Mouse (Mus musculus): ENCODE results near the gene Pak6.

Gene Pak6

GRCm38 (mm10) chr2:118727911-118728310, 64.8 kb downstream of the Pak6 start:
- no peak for DNase-seq (ENCODE audit: extremely low read depth, low read depth, low spot score)

- no peak for DNase-seq (ENCODE audit: extremely low read depth, low read depth, low spot score)
These were observed 65.2 kb downstream of the Pak6 start, which contains the start of gene Plcb2 for GRCm38 (mm10) chr2:118728337-118728736. Gene Plcb2 (minus strand): TSS chr2:118728438.

- DNase-seq (ENCODE audit: extremely low read depth, low read depth, low spot score): no peak
These were observed 66.1 kb downstream of the Pak6 start for GRCm38 (mm10) chr2:118729194-118729593.

- no peak for DNase-seq (ENCODE audit: extremely low read depth, low read depth, low spot score)
These were observed 66.9 kb downstream of the Pak6 start for GRCm38 (mm10) chr2:118729816-118730621.

- no peak for DNase-seq (ENCODE audit: extremely low read depth, low read depth, low spot score)
These were observed 67.5 kb downstream of the Pak6 start for GRCm38 (mm10) chr2:118730622-118730915.

GRCm38 (mm10) chr2:118731981-118732380, 68.9 kb downstream of the Pak6 start:
- no peak for DNase-seq (ENCODE audit: extremely low read depth, low read depth, low spot score)

GRCm38 (mm10) chr2:118733341-118733740, 70.2 kb downstream of the Pak6 start:
- no peak for DNase-seq (ENCODE audit: extremely low read depth, low read depth, low spot score)

GRCm38 (mm10) chr2:118740341-118740740, 77.2 kb downstream of the Pak6 start:
- no peak for DNase-seq (ENCODE audit: extremely low read depth, low read depth, low spot score)

GRCm38 (mm10) chr2:118741183-118741582, 78.1 kb downstream of the Pak6 start:
- DNase-seq (ENCODE audit: extremely low read depth, low read depth, low spot score): no peak

GRCm38 (mm10) chr2:118743261-118743943, 80.3 kb downstream of the Pak6 start:
- no peak for DNase-seq (ENCODE audit: extremely low read depth, low read depth, low spot score)

GRCm38 (mm10) chr2:118744621-118745020, 81.5 kb downstream of the Pak6 start:
- DNase-seq (ENCODE audit: extremely low read depth, low read depth, low spot score): no peak

GRCm38 (mm10) chr2:118745232-118745884, 82.3 kb downstream of the Pak6 start, which contains the start of gene Inafm2:
Gene Inafm2 (plus strand): TSS chr2:118745758.
- DNase-seq (ENCODE audit: extremely low read depth, low read depth, low spot score): no peak

GRCm38 (mm10) chr2:118745915-118746901, 83.1 kb downstream of the Pak6 start:
- no peak for DNase-seq (ENCODE audit: extremely low read depth, low read depth, low spot score)

GRCm38 (mm10) chr2:118747301-118747960, 84.3 kb downstream of the Pak6 start:
- DNase-seq (ENCODE audit: extremely low read depth, low read depth, low spot score): no peak

Data from fat pad, adult 2 months (tissue).